Mouse (Mus musculus) embryonic facial prominence, embryonic 13.5 days (tissue): ENCODE data around the gene Blm. TPM values are rescaled to one million over a fixed set of nuclear protein-coding genes. Genes with fewer than 3 reads are reported as not detected.
"Not testable (repeated sequence)": the region's sequence is repeated elsewhere in the genome, so short reads cannot be mapped to it uniquely, and the experiment has no call there.

ENCODE experiments used
- ATAC-seq: fragments of 200-750 bp; cut with Nextera tagmentation; 2 replicates; pipeline ENCODE4 v1.8.0; 2017; ENCODE audit warnings: low read depth; ENCODE audit not compliant: insufficient number of reproducible peaks, insufficient read depth, low FRiP score, low TSS enrichment
- H3K27ac ChIP-seq: fragments of 300-500 bp; sonication (generic); 2 replicates; pipeline ENCODE4 v1.5.1; 2015; ENCODE audit warnings: moderate library complexity, mild to moderate bottlenecking, inconsistent platforms
- H3K27me3 ChIP-seq: fragments of 300-500 bp; sonication (generic); 2 replicates; pipeline ENCODE4 v1.6.1; 2015; ENCODE audit warnings: mild to moderate bottlenecking, inconsistent platforms
- H3K36me3 ChIP-seq: fragments of 300-500 bp; sonication (generic); 2 replicates; pipeline ENCODE4 v1.6.1; 2015; ENCODE audit warnings: mild to moderate bottlenecking, inconsistent platforms
- H3K4me1 ChIP-seq: fragments of 300-500 bp; sonication (generic); 2 replicates; pipeline ENCODE4 v1.6.1; 2015; ENCODE audit warnings: inconsistent platforms
- H3K4me2 ChIP-seq: fragments of 300-500 bp; sonication (generic); 2 replicates; pipeline ENCODE4 v1.6.1; 2015; ENCODE audit warnings: moderate library complexity, mild to moderate bottlenecking, inconsistent platforms
- H3K4me3 ChIP-seq: fragments of 300-500 bp; sonication (generic); 2 replicates; pipeline ENCODE4 v1.5.1; 2015; ENCODE audit warnings: mild to moderate bottlenecking, inconsistent platforms
- H3K9ac ChIP-seq: fragments of 300-500 bp; sonication (generic); 2 replicates; pipeline ENCODE4 v1.6.1; 2015; ENCODE audit warnings: mild to moderate bottlenecking, inconsistent platforms
- H3K9me3 ChIP-seq: fragments of 300-500 bp; sonication (generic); 2 replicates; pipeline ENCODE4 v1.6.1; 2016; ENCODE audit warnings: inconsistent platforms
- WGBS: fragments of 180-500 bp; shearing (Covaris S2); methylation state at CpG from one replicate; pipeline ENCODE4 v1.1.7; 2015; ENCODE audit warnings: mixed read lengths; 5-methylcytosine and 5-hydroxymethylcytosine counted together
- polyA plus RNA-seq: library from polyadenylated mRNA; unstranded; fragments of >200 nt; fragmentation: Nextera tagmentation; extraction: Ambion mirVana; gene quantifications from 2 replicates; pipeline ENCODE4 v1.2.1, GENCODE M21; 2015

Blm gene
- polyA plus RNA-seq, 1 experiment from 2014 or later, result 28.3 TPM

GRCm38 (mm10) chr7:80530646-80531045, 4.3 kb downstream of the Blm start:
- Histone ChIP-seq H3K9me3 (no peaks in the 10 kb centered on the region), H3K36me3 (no peaks in the 10 kb centered on the region), H3K4me1 (peaks cover 12% of the 10 kb centered on the region), H3K9ac (no peak overlapping the region), H3K27me3 (no peaks in the 10 kb centered on the region), H3K4me3 (no peak overlapping the region), H3K27ac (no peak overlapping the region), H3K4me2 (no peak overlapping the region)
- ATAC-seq, result no peak
- 84% methylated on average over 2 of the region's 2 CpGs for WGBS

DNA sequence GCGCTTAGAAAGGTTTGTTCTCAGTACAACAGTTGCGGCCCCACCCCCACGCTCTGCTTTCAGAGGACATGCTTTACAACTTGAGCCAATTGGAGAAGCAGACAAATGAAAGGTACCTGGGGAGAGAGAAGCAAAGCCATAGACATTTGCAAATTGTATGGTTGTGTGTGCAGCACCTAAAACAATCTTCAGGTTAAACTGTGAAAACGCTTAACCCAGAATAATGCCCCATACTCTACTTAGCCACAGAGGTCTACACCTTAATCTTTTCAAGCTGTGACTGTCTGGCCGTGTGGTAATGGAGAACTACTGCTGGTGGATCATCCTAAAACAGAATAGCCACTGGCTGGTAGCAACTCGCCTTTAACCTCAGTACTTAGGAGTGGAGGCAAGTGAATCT, 8.2 kb downstream of the Blm start:
- no peaks in the 10 kb centered on the region for H3K36me3 ChIP-seq
- ATAC-seq, result no peak
- no peak overlapping the region for H3K9ac ChIP-seq
- no peak overlapping the region for H3K4me3 ChIP-seq
- H3K27me3 ChIP-seq, result no peaks in the 10 kb centered on the region
- H3K27ac ChIP-seq, result no peak overlapping the region
- WGBS, result 69% methylated on average over 6 of the region's 6 CpGs
- H3K4me2 ChIP-seq, result no peak overlapping the region
- H3K4me1 ChIP-seq, result no peaks in the 10 kb centered on the region; the same call in 1 of the 2 replicates
- no peaks in the 10 kb centered on the region for H3K9me3 ChIP-seq

GRCm38 (mm10) chr7:80512408-80513085, 22.4 kb downstream of the Blm start:
- H3K4me2 ChIP-seq, result no peak overlapping the region
- H3K9me3 ChIP-seq, result no peaks in the 10 kb centered on the region
- H3K36me3 ChIP-seq, result peaks cover 45% of the 10 kb centered on the region
- peaks cover 15% of the 10 kb centered on the region for H3K4me1 ChIP-seq
- no peaks in the 10 kb centered on the region for H3K27me3 ChIP-seq
- no peak overlapping the region for H3K27ac ChIP-seq
- no peak for ATAC-seq
- 88% methylated on average over 16 of the region's 16 CpGs for WGBS
- H3K4me3 ChIP-seq, result no peak overlapping the region
- no peak overlapping the region for H3K9ac ChIP-seq

DNA sequence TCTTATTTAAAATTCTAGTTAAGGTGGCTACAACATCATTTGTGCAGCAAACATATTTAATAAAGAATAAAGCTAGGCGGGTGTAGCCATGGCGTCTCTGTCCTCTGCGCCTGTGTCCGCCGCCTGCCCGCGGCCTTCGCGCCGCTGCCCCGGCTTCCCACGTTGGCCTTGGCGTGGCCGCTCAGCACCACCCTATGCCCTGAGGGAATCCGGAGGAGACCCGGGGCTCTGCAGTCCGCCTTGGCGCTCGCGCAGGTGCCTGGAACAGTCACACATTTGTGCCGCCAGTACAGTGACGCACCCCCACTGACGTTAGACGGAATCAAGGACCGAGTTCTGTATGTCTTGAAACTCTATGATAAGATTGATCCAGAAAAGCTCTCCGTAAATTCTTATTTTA, 27.2 kb downstream of the Blm start:
- not testable (repeated sequence) for H3K4me2 ChIP-seq, H3K4me3 ChIP-seq, H3K27ac ChIP-seq, H3K4me1 ChIP-seq, ATAC-seq, H3K9me3 ChIP-seq, H3K9ac ChIP-seq, H3K27me3 ChIP-seq
- WGBS, result 98% methylated on average over 26 of the region's 26 CpGs
- H3K36me3 ChIP-seq, result peaks cover 55% of the 10 kb centered on the region

GRCm38 (mm10) chr7:80506007-80506406, 28.9 kb downstream of the Blm start:
- H3K9ac ChIP-seq, result no peak overlapping the region
- no peak overlapping the region for H3K4me3 ChIP-seq
- 85% methylated on average over 3 of the region's 3 CpGs for WGBS
- H3K9me3 ChIP-seq, result no peaks in the 10 kb centered on the region
- no peaks in the 10 kb centered on the region for H3K4me1 ChIP-seq
- no peak overlapping the region for H3K4me2 ChIP-seq
- peaks cover 55% of the 10 kb centered on the region for H3K36me3 ChIP-seq
- H3K27ac ChIP-seq, result no peak overlapping the region
- ATAC-seq, result no peak
- no peaks in the 10 kb centered on the region for H3K27me3 ChIP-seq

GRCm38 (mm10) chr7:80504920-80505319, 30.0 kb downstream of the Blm start:
- ATAC-seq, result no peak
- Histone ChIP-seq H3K36me3 (peaks cover 55% of the 10 kb centered on the region), H3K4me2 (no peak overlapping the region), H3K4me3 (no peak overlapping the region), H3K9ac (no peak overlapping the region), H3K9me3 (no peaks in the 10 kb centered on the region), H3K27me3 (no peaks in the 10 kb centered on the region), H3K4me1 (no peaks in the 10 kb centered on the region), H3K27ac (no peak overlapping the region)
- WGBS, result 88% methylated on average over 3 of the region's 3 CpGs

GRCm38 (mm10) chr7:80501006-80501405, 33.9 kb downstream of the Blm start:
- no peak overlapping the region for H3K27ac ChIP-seq
- H3K36me3 ChIP-seq, result peaks cover 47% of the 10 kb centered on the region
- 83% methylated on average over 7 of the region's 7 CpGs for WGBS
- no peak overlapping the region for H3K4me3 ChIP-seq
- H3K4me1 ChIP-seq, result no peaks in the 10 kb centered on the region
- no peaks in the 10 kb centered on the region for H3K9me3 ChIP-seq
- H3K4me2 ChIP-seq, result no peak overlapping the region
- no peak for ATAC-seq
- H3K9ac ChIP-seq, result no peak overlapping the region
- no peaks in the 10 kb centered on the region for H3K27me3 ChIP-seq

DNA sequence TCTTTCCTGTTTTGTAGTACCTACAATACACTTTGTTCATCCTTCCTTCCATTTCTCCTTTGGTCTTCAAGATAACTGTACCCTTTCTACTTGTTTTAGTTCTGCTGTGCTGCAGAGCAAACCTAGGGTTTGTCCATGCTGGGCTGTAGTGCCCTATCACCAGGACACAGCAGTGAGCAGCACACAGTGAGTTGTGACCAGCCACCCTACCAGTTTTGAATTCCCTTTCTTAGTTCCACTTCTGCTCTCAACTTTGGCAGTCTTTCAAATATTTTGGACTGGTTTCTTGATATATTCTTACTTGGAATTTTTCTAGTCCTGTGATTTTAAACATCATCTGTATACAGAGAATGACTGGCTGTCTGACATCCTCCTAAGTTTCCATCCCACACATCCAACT, 34.8 kb downstream of the Blm start:
- Histone ChIP-seq H3K9ac (no peak overlapping the region), H3K4me2 (no peak overlapping the region)

DNA sequence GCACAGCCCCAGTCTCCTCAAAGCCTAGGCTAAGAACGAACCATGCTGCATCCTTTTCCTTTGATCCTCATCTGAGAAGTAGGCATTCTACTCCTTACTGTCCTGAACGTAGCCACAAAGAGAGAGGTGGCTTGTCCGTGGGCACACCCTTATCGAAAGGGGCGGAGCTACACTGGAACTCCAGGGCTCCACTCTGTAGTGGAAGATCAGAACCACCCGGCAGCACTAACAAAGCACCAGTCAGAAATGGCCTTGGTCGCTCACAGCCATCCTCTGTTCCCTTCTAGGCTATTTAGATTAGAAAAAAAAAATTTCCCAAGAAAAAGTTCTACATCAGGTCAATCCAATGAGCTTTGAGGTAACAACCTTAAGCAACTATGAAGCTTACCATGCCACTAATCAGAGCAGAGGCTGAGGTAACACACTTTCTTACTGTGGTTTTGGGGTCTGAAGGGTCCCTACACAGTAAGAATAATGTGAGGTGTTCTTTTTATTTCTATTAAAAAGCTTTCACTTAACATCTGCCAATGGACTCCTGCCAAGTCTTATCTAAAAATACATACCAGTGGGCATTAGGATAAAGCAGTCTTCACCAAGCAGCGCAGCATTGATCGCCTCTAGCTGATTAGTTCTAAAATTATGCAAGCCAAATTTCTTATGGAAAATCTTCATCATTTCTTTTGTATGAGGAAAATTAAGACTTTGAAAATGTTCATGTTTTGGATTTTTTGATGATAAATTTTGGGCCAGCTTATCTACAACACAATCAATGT, 35.5 kb downstream of the Blm start:
- Histone ChIP-seq H3K4me3 (no peak overlapping the region), H3K9ac (no peak overlapping the region), H3K4me2 (no peak overlapping the region), H3K27ac (no peak overlapping the region), H3K27me3 (no peaks in the 10 kb centered on the region), H3K9me3 (no peaks in the 10 kb centered on the region), H3K36me3 (peaks cover 51% of the 10 kb centered on the region), H3K4me1 (no peaks in the 10 kb centered on the region)
- 85% methylated on average over 9 of the region's 9 CpGs for WGBS
- no peak for ATAC-seq

More for the DNA sequence above, 34.8 kb downstream of the Blm start:
- ATAC-seq, result no peak
- Histone ChIP-seq H3K36me3 (peaks cover 48% of the 10 kb centered on the region), H3K27me3 (no peaks in the 10 kb centered on the region), H3K4me1 (no peaks in the 10 kb centered on the region), H3K4me3 (no peak overlapping the region), H3K9me3 (no peaks in the 10 kb centered on the region), H3K27ac (no peak overlapping the region)

DNA sequence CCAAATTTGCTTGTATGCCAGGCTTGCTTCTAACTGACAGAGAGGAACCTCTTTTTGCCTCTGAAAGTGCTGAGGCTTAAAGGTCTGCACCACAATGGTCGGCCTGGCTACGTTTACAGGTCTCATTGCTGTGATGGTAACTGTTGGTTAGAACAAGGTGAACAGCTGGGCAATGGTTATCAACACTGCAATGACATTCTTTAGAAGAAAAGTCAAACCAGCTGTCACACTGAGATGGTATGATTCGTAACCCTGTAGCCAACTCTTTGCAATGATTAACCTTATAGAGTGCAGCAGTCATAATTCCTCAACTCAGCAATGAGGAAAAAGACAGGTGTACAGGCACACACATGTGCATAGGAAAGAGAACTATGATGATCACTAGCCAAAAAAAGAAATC, 38.3 kb downstream of the Blm start:
- ATAC-seq, result no peak
- H3K9me3 ChIP-seq, result no peaks in the 10 kb centered on the region
- H3K9ac ChIP-seq, result no peak overlapping the region
- H3K27ac ChIP-seq, result no peak overlapping the region
- no peaks in the 10 kb centered on the region for H3K4me1 ChIP-seq
- peaks cover 47% of the 10 kb centered on the region for H3K36me3 ChIP-seq
- H3K4me3 ChIP-seq, result no peak overlapping the region
- 81% methylated on average over 3 of the region's 3 CpGs for WGBS
- no peaks in the 10 kb centered on the region for H3K27me3 ChIP-seq
- H3K4me2 ChIP-seq, result no peak overlapping the region

DNA sequence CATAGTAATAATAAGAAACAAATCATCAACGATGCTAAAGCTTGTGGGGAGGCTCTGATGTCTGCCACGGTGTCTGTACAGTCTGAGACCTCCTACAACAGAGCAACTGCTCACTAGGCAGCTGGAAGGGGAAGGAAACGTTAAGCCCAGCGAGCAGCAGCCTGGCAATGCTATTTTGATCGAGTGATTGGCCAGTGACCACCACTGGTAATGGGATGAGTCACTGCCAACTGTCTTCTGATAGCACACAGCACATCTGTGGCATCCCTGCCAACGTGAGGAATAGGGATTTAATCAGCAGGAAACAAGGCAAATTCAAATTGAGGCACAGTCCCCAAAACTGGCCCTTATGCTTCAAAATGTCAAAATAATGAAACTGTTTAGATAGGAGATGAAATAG, 39.7 kb downstream of the Blm start:
- Histone ChIP-seq H3K4me3 (no peak overlapping the region), H3K4me2 (no peak overlapping the region), H3K9me3 (no peaks in the 10 kb centered on the region), H3K27me3 (no peaks in the 10 kb centered on the region), H3K27ac (no peak overlapping the region), H3K36me3 (peaks cover 48% of the 10 kb centered on the region), H3K4me1 (no peaks in the 10 kb centered on the region), H3K9ac (no peak overlapping the region)
- 77% methylated on average over 6 of the region's 6 CpGs for WGBS
- no peak for ATAC-seq

GRCm38 (mm10) chr7:80491995-80492394, 42.9 kb downstream of the Blm start:
- no peak overlapping the region for H3K4me3 ChIP-seq
- no peak overlapping the region for H3K4me2 ChIP-seq
- no peaks in the 10 kb centered on the region for H3K4me1 ChIP-seq
- H3K27ac ChIP-seq, result no peak overlapping the region
- no peaks in the 10 kb centered on the region for H3K9me3 ChIP-seq
- H3K36me3 ChIP-seq, result peaks cover 47% of the 10 kb centered on the region
- no peak for ATAC-seq
- no peaks in the 10 kb centered on the region for H3K27me3 ChIP-seq
- H3K9ac ChIP-seq, result no peak overlapping the region
- WGBS, result 96% methylated on average over 3 of the region's 3 CpGs
